Mouse (Mus musculus): ENCODE results near the gene Hist1h2bl. TPM values are rescaled to one million over a fixed set of nuclear protein-coding genes. Genes with fewer than 3 reads are reported as not detected.
A peak's percentile ranks its signal among the peaks of the same experiment; 100 is the strongest.
"Not testable (repeated sequence)": the region's sequence is repeated elsewhere in the genome, so short reads cannot be mapped to it uniquely, and the experiment has no call there.

Hist1h2bl gene
- total and polyA plus RNA-seq, 2 experiments from 2014 or later, result 0.98 to 431 TPM

DNA sequence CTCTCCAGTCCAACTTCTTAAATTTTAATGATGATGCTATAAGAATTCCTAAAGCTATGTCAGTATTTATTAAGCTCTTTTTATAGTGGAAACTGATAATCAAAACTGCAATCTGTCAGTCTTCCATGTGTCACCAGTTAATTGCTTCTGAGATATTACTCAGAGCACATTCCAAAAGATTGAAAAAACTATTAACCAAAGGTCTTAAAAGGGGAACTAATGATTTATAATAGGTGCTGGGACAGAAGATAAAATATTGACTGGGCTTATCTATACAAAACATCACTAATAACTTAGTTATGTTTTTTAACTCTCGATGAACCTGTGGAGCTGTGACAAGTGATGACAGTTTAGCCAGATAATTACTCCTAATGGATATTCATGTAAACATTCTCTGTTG is 29.1 kb upstream of the Hist1h2bl start:
- Histone ChIP-seq H3K27ac (ENCODE audit: low read depth) (no peak overlapping the region), H3K27me3 (ENCODE audit: control insufficient read depth, insufficient read depth, low read length) (no peaks in the 10 kb centered on the region), H3K36me3 (replicated peaks; ENCODE audit: control insufficient read depth, insufficient read depth, low read length) (no peaks in the 10 kb centered on the region), H3K4me2 (ENCODE audit: low read depth, low read length) (no peak overlapping the region), H3K9me3 (replicated peaks; ENCODE audit: control insufficient read depth, low read length) (no peaks in the 10 kb centered on the region), H3K9ac (replicated peaks; ENCODE audit: low read depth, low read length) (no peak overlapping the region), H3K4me3 (ENCODE audit: low read depth, low read length) (no peak overlapping the region), H3K4me1 (ENCODE audit: control insufficient read depth, insufficient read depth) (peaks cover 11% of the 10 kb centered on the region; the same call in 1 of the 2 replicates)
- no peak for TF ChIP-seq EP300 (IDR thresholded peaks at IDR 0.05; ENCODE audit: low read depth)
- no peak for TF ChIP-seq CTCF (IDR thresholded peaks at IDR 0.05; ENCODE audit: low read depth)
- DNase-seq (ENCODE audit: low spot score) (no peak), ATAC-seq (ENCODE audit: insufficient read depth, low read depth) (no peak)
- 56% methylated on average over 1 of the region's 1 CpGs for WGBS

DNA sequence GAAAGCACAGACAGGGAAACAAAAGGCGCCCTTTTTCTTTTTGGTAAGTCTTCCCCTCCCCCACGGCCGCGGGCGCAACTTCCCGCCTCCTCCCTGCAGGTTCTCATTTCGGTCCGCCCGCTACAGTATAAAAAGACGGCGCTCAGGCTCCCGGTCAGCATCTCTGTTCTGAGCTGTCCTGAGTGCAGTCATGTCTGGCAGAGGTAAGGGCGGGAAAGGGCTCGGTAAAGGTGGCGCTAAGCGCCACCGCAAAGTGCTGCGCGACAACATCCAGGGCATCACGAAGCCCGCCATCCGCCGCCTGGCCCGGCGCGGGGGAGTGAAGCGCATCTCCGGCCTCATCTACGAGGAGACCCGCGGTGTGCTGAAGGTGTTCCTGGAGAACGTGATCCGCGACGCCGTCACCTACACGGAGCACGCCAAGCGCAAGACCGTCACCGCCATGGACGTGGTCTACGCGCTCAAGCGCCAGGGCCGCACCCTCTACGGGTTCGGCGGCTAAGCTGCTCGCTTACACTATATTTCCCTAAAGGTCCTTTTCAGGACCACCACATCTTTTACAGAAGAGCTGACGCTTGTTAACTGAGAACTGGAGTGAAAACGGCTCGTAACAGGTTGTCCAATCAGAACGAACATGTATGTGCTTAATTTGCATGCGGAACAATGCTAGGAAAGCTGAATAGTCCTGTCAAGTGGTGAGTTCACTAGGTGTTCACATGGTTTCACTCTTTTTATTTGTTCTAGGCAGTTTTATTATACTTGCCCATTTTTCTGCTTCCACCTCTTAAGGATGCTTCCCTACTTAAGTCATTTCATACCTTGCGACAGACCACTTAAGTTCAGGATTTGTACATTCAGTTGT is 19.2 kb upstream of the Hist1h2bl start, which contains the start of gene Hist1h4j:
Gene Hist1h4j (plus strand): TSS at position 159 of the 862 bp plus-strand sequence.
- not testable (repeated sequence) for H3K27me3 ChIP-seq (ENCODE audit: control insufficient read depth, insufficient read depth, low read length); H3K4me1 ChIP-seq (ENCODE audit: control insufficient read depth, insufficient read depth); H3K36me3 ChIP-seq (replicated peaks; ENCODE audit: control insufficient read depth, insufficient read depth, low read length); H3K9me3 ChIP-seq (replicated peaks; ENCODE audit: control insufficient read depth, low read length)
- DNase-seq (ENCODE audit: low spot score), result peak; percentile 70
- peak; percentile 82 for ATAC-seq (ENCODE audit: insufficient read depth, low read depth)
- peak within 1 kb of the TSS; percentile 61 for H3K4me2 ChIP-seq (ENCODE audit: low read depth, low read length)
- peak within 1 kb of the TSS; percentile 59 for H3K9ac ChIP-seq (replicated peaks; ENCODE audit: low read depth, low read length)
- peak within 1 kb of the TSS; percentile 77 for H3K27ac ChIP-seq (ENCODE audit: low read depth)
- under 1% methylated on average over 31 of the region's 56 CpGs for WGBS
- peak within 1 kb of the TSS; percentile 52 for H3K4me3 ChIP-seq (ENCODE audit: low read depth, low read length)

DNA sequence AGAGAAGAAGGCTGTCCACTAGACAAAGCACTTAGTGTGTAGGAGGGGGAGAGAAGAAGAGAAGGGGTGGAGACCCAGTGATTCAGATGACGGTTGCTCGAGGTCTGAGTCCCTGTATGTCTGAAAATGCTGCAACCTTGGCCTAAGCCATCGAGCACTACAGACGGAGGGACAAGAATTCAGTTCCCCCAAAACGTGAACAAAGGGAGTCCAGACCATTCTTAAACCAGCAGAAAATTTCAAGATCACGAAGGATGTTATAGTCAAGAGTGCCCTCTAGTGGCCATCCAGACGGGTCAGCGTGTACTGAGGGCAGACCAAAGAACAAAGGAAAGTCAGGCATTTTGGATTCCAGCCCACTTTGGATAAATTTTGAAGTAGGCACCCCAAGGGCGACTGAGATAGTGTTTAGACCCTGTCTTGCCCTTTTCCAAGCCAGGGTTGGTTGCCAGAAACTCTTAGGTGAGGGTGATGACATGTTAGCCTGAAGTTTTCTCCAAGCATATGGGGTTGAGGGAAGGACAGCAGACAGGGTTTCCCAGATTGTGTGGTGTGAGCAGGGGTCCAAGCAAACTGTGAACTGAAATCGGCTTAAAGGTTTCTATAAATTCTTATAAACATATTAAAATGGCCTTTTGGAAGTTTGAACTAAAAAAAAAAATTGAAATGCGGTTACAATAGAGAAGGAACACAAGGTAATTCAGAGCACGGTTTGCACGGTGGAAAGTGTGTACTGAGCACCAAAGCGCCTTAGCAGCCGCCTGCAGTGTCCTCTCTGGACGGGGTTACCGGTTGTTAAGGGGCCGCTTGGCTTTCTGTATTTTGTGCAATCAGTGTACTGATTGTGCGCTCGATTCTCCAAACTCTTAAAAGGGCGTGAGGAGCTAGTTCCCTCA is 18.3 kb upstream of the Hist1h2bl start:
- H3K4me2 ChIP-seq (ENCODE audit: low read depth, low read length), result peak overlapping the region; percentile 61
- H3K36me3 ChIP-seq (replicated peaks; ENCODE audit: control insufficient read depth, insufficient read depth, low read length), result no peaks in the 10 kb centered on the region
- H3K9me3 ChIP-seq (replicated peaks; ENCODE audit: control insufficient read depth, low read length), result no peaks in the 10 kb centered on the region
- peak overlapping the region; percentile 59 for H3K9ac ChIP-seq (replicated peaks; ENCODE audit: low read depth, low read length)
- H3K27me3 ChIP-seq (ENCODE audit: control insufficient read depth, insufficient read depth, low read length), result no peaks in the 10 kb centered on the region
- H3K4me1 ChIP-seq (ENCODE audit: control insufficient read depth, insufficient read depth), result no peaks in the 10 kb centered on the region
- peak; percentile 74 for ATAC-seq (ENCODE audit: insufficient read depth, low read depth)
- peak overlapping the region; percentile 52 for H3K4me3 ChIP-seq (ENCODE audit: low read depth, low read length)
- WGBS, result under 1% methylated on average over 21 of the region's 21 CpGs
- DNase-seq (ENCODE audit: low spot score), result peak; percentile 92
- peak; percentile 86 for TF ChIP-seq CTCF (IDR thresholded peaks at IDR 0.05; ENCODE audit: low read depth)
- no peak for TF ChIP-seq EP300 (IDR thresholded peaks at IDR 0.05; ENCODE audit: low read depth)
- H3K27ac ChIP-seq (ENCODE audit: low read depth), result peak overlapping the region; percentile 77

DNA sequence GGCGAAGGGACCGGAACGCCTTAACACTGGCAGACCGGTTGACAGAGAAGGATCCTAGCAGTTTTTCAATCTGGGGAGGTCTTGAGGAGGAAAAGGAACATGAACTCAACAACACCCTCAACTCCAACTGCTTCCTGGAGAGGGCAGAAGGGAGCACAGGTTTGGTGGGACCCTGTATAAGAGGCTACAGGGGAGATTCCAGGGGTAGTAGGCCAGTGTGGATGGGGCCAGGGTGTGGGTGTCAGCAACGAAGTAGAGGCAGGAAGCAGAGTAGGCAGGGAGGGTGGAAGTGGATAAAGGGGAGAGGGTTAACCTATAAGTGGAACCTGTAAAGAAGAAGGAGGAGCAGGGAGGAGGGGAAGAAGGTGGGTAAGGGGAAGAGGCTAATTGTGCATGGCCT is 17.5 kb upstream of the Hist1h2bl start:
- Histone ChIP-seq H3K4me1 (ENCODE audit: control insufficient read depth, insufficient read depth) (no peaks in the 10 kb centered on the region), H3K36me3 (replicated peaks; ENCODE audit: control insufficient read depth, insufficient read depth, low read length) (no peaks in the 10 kb centered on the region), H3K4me2 (ENCODE audit: low read depth, low read length) (no peak overlapping the region), H3K9ac (replicated peaks; ENCODE audit: low read depth, low read length) (no peak overlapping the region), H3K27ac (ENCODE audit: low read depth) (no peak overlapping the region), H3K27me3 (ENCODE audit: control insufficient read depth, insufficient read depth, low read length) (no peaks in the 10 kb centered on the region), H3K9me3 (replicated peaks; ENCODE audit: control insufficient read depth, low read length) (no peaks in the 10 kb centered on the region), H3K4me3 (ENCODE audit: low read depth, low read length) (no peak overlapping the region)
- TF ChIP-seq EP300 (IDR thresholded peaks at IDR 0.05; ENCODE audit: low read depth) (no peak), CTCF (IDR thresholded peaks at IDR 0.05; ENCODE audit: low read depth) (no peak)
- ATAC-seq (ENCODE audit: insufficient read depth, low read depth), result no peak
- WGBS, result 84% methylated on average over 5 of the region's 5 CpGs
- DNase-seq (ENCODE audit: low spot score), result no peak

GRCm38 (mm10) chr13:21729544-21729943 is 13.6 kb upstream of the Hist1h2bl start:
- ATAC-seq (ENCODE audit: insufficient read depth, low read depth) (no peak), DNase-seq (ENCODE audit: low spot score) (no peak)
- H3K9me3 ChIP-seq (replicated peaks; ENCODE audit: control insufficient read depth, low read length), result no peaks in the 10 kb centered on the region
- WGBS, result 52% methylated on average over 1 of the region's 1 CpGs
- no peak for TF ChIP-seq CTCF (IDR thresholded peaks at IDR 0.05; ENCODE audit: low read depth)
- TF ChIP-seq EP300 (IDR thresholded peaks at IDR 0.05; ENCODE audit: low read depth), result no peak
- H3K4me3 ChIP-seq (ENCODE audit: low read depth, low read length), result no peak overlapping the region
- no peak overlapping the region for H3K27ac ChIP-seq (ENCODE audit: low read depth)
- no peaks in the 10 kb centered on the region for H3K4me1 ChIP-seq (ENCODE audit: control insufficient read depth, insufficient read depth)
- H3K36me3 ChIP-seq (replicated peaks; ENCODE audit: control insufficient read depth, insufficient read depth, low read length), result no peaks in the 10 kb centered on the region
- H3K9ac ChIP-seq (replicated peaks; ENCODE audit: low read depth, low read length), result no peak overlapping the region
- no peaks in the 10 kb centered on the region for H3K27me3 ChIP-seq (ENCODE audit: control insufficient read depth, insufficient read depth, low read length)
- H3K4me2 ChIP-seq (ENCODE audit: low read depth, low read length), result no peak overlapping the region
